Mouse (Mus musculus): ENCODE data around the gene Wtap. TPM values are rescaled to one million over a fixed set of nuclear protein-coding genes. Genes with fewer than 3 reads are reported as not detected.
"Not testable (repeated sequence)": the region's sequence is repeated elsewhere in the genome, so short reads cannot be mapped to it uniquely, and the experiment has no call there.

The Wtap gene
- polyA plus RNA-seq, 1 experiment from 2014 or later = 134 TPM

- no peaks in the 10 kb centered on the region for H3K36me3 ChIP-seq
These were observed 2.4 kb upstream of the Wtap start for GRCm38 (mm10) chr17:12996345-12996744.

GRCm38 (mm10) chr17:12992470-12992991 is 1.4 kb downstream of the Wtap start:
- WGBS = under 1% methylated on average over 51 of the region's 51 CpGs
- Histone ChIP-seq H3K27me3 (no peaks in the 10 kb centered on the region), H3K27ac (peak overlapping the region; percentile 99), H3K9me3 (replicated peaks) (no peaks in the 10 kb centered on the region), H3K36me3 (peaks cover 13% of the 10 kb centered on the region), H3K4me3 (replicated peaks) (peak overlapping the region; percentile 93), H3K9ac (peak overlapping the region; percentile 100), H3K4me1 (peaks cover 15% of the 10 kb centered on the region), H3K4me2 (peak overlapping the region; percentile 76)
- ATAC-seq (replicated peaks; ENCODE audit: low FRiP score) = peak; percentile 93

More at GRCm38 (mm10) chr17:12996345-12996744, 2.4 kb upstream of the Wtap start:
- Histone ChIP-seq H3K4me3 (replicated peaks) (no peak overlapping the region), H3K4me1 (no peaks in the 10 kb centered on the region), H3K27me3 (no peaks in the 10 kb centered on the region), H3K9ac (no peak overlapping the region), H3K4me2 (no peak overlapping the region), H3K9me3 (replicated peaks) (no peaks in the 10 kb centered on the region), H3K27ac (no peak overlapping the region)
- 22% methylated on average over 3 of the region's 3 CpGs for WGBS
- ATAC-seq (replicated peaks; ENCODE audit: low FRiP score) = no peak

- Histone ChIP-seq H3K36me3 (peaks cover 13% of the 10 kb centered on the region), H3K4me2 (peak overlapping the region; percentile 76)
- under 1% methylated on average over 80 of the region's 84 CpGs for WGBS
These were observed 2.2 kb downstream of the Wtap start for GRCm38 (mm10) chr17:12991635-12992358.

GRCm38 (mm10) chr17:12991194-12991634 is 2.8 kb downstream of the Wtap start:
- no peak for ATAC-seq (replicated peaks; ENCODE audit: low FRiP score)
- Histone ChIP-seq H3K4me1 (peaks cover 15% of the 10 kb centered on the region), H3K27ac (peak overlapping the region; percentile 99), H3K4me2 (peak overlapping the region; percentile 66), H3K9me3 (replicated peaks) (no peaks in the 10 kb centered on the region), H3K27me3 (no peaks in the 10 kb centered on the region), H3K9ac (peak overlapping the region; percentile 100), H3K4me3 (replicated peaks) (peak overlapping the region; percentile 93), H3K36me3 (peaks cover 13% of the 10 kb centered on the region)
- WGBS = 2% methylated on average over 12 of the region's 12 CpGs

More at GRCm38 (mm10) chr17:12991635-12992358, 2.2 kb downstream of the Wtap start:
- no peaks in the 10 kb centered on the region for H3K27me3 ChIP-seq
- peak; percentile 96 for ATAC-seq (replicated peaks; ENCODE audit: low FRiP score)
- H3K9ac ChIP-seq = peak overlapping the region; percentile 100
- peak overlapping the region; percentile 99 for H3K27ac ChIP-seq
- peak overlapping the region; percentile 93 for H3K4me3 ChIP-seq (replicated peaks)
- H3K4me1 ChIP-seq = peaks cover 15% of the 10 kb centered on the region
- no peaks in the 10 kb centered on the region for H3K9me3 ChIP-seq (replicated peaks)

- Histone ChIP-seq H3K4me1 (peaks cover 15% of the 10 kb centered on the region), H3K4me3 (replicated peaks) (peak overlapping the region; percentile 93), H3K9me3 (replicated peaks) (no peaks in the 10 kb centered on the region), H3K9ac (peak overlapping the region; percentile 100), H3K27me3 (no peaks in the 10 kb centered on the region), H3K4me2 (peak overlapping the region; percentile 66), H3K36me3 (peaks cover 17% of the 10 kb centered on the region), H3K27ac (peak overlapping the region; percentile 99)
- WGBS = 50% methylated on average over 8 of the region's 8 CpGs
- ATAC-seq (replicated peaks; ENCODE audit: low FRiP score) = no peak
These were observed 3.3 kb downstream of the Wtap start for GRCm38 (mm10) chr17:12990567-12991145.

- not testable (repeated sequence) for H3K4me3 ChIP-seq (replicated peaks); H3K4me2 ChIP-seq; H3K9me3 ChIP-seq (replicated peaks); H3K27me3 ChIP-seq; H3K27ac ChIP-seq; ATAC-seq (replicated peaks; ENCODE audit: low FRiP score); H3K9ac ChIP-seq
- Histone ChIP-seq H3K36me3 (peaks cover 40% of the 10 kb centered on the region), H3K4me1 (peaks cover 15% of the 10 kb centered on the region)
- 95% methylated on average over 8 of the region's 8 CpGs for WGBS
These were observed 5.9 kb downstream of the Wtap start for GRCm38 (mm10) chr17:12988096-12988495.

- Histone ChIP-seq H3K9ac (no peak overlapping the region), H3K4me3 (replicated peaks) (no peak overlapping the region), H3K9me3 (replicated peaks) (no peaks in the 10 kb centered on the region), H3K27me3 (no peaks in the 10 kb centered on the region), H3K36me3 (peaks cover 75% of the 10 kb centered on the region), H3K27ac (no peak overlapping the region), H3K4me2 (no peak overlapping the region), H3K4me1 (peaks cover 2% of the 10 kb centered on the region; the same call in 1 of the 2 replicates)
- 79% methylated on average over 2 of the region's 2 CpGs for WGBS
- ATAC-seq (replicated peaks; ENCODE audit: low FRiP score) = no peak
These were observed 10.0 kb downstream of the Wtap start for GRCm38 (mm10) chr17:12983988-12984387.

- Histone ChIP-seq H3K36me3 (peaks cover 80% of the 10 kb centered on the region), H3K9me3 (replicated peaks) (no peaks in the 10 kb centered on the region), H3K27me3 (no peaks in the 10 kb centered on the region), H3K4me3 (replicated peaks) (no peak overlapping the region), H3K9ac (no peak overlapping the region), H3K27ac (no peak overlapping the region), H3K4me2 (no peak overlapping the region), H3K4me1 (no peaks in the 10 kb centered on the region)
- 96% methylated on average over 1 of the region's 1 CpGs for WGBS
- no peak for ATAC-seq (replicated peaks; ENCODE audit: low FRiP score)
These were observed 15.4 kb downstream of the Wtap start for GRCm38 (mm10) chr17:12978546-12978945.

- WGBS = 83% methylated on average over 2 of the region's 2 CpGs
- H3K27ac ChIP-seq = no peak overlapping the region
- no peaks in the 10 kb centered on the region for H3K4me1 ChIP-seq
- no peak overlapping the region for H3K4me3 ChIP-seq (replicated peaks)
- H3K9ac ChIP-seq = no peak overlapping the region
- H3K9me3 ChIP-seq (replicated peaks) = no peaks in the 10 kb centered on the region
- H3K27me3 ChIP-seq = no peaks in the 10 kb centered on the region
- no peak overlapping the region for H3K4me2 ChIP-seq
- no peak for ATAC-seq (replicated peaks; ENCODE audit: low FRiP score)
- peaks cover 71% of the 10 kb centered on the region for H3K36me3 ChIP-seq
These were observed 20.1 kb downstream of the Wtap start for GRCm38 (mm10) chr17:12973851-12974250.

- no peak overlapping the region for H3K4me2 ChIP-seq
- H3K27ac ChIP-seq = no peak overlapping the region
- H3K4me1 ChIP-seq = no peaks in the 10 kb centered on the region
- peaks cover 58% of the 10 kb centered on the region for H3K36me3 ChIP-seq
- H3K4me3 ChIP-seq (replicated peaks) = no peak overlapping the region
- H3K9me3 ChIP-seq (replicated peaks) = no peaks in the 10 kb centered on the region
- H3K27me3 ChIP-seq = no peaks in the 10 kb centered on the region
- ATAC-seq (replicated peaks; ENCODE audit: low FRiP score) = no peak
- 89% methylated on average over 2 of the region's 2 CpGs for WGBS
- no peak overlapping the region for H3K9ac ChIP-seq
These were observed 26.8 kb downstream of the Wtap start for GRCm38 (mm10) chr17:12967173-12967572.

- H3K4me1 ChIP-seq = peaks cover 7% of the 10 kb centered on the region
- H3K9ac ChIP-seq = no peak overlapping the region
- H3K27ac ChIP-seq = no peak overlapping the region
- no peak overlapping the region for H3K4me2 ChIP-seq
- H3K36me3 ChIP-seq = peaks cover 38% of the 10 kb centered on the region
- 71% methylated on average over 3 of the region's 3 CpGs for WGBS
- H3K4me3 ChIP-seq (replicated peaks) = no peak overlapping the region
- H3K9me3 ChIP-seq (replicated peaks) = no peaks in the 10 kb centered on the region
- no peaks in the 10 kb centered on the region for H3K27me3 ChIP-seq
- ATAC-seq (replicated peaks; ENCODE audit: low FRiP score) = no peak
These were observed 30.5 kb downstream of the Wtap start for GRCm38 (mm10) chr17:12963476-12963875.

GRCm38 (mm10) chr17:12960331-12960873 is 33.6 kb downstream of the Wtap start, which contains the start of gene Acat2:
TSS of gene Acat2 (minus strand) at chr17:12960747.
- Histone ChIP-seq H3K9me3 (replicated peaks) (no peaks in the 10 kb centered on the region), H3K27ac (peak within 1 kb of the TSS; percentile 91), H3K27me3 (no peaks in the 10 kb centered on the region), H3K4me1 (peaks cover 7% of the 10 kb centered on the region), H3K36me3 (peaks cover 28% of the 10 kb centered on the region), H3K4me2 (peak within 1 kb of the TSS; percentile 84), H3K4me3 (replicated peaks) (peak within 1 kb of the TSS; percentile 87), H3K9ac (peak within 1 kb of the TSS; percentile 72)
- 0% methylated on average over 41 of the region's 42 CpGs for WGBS
- ATAC-seq (replicated peaks; ENCODE audit: low FRiP score) = peak; percentile 99
